Mouse (Mus musculus) heart, embryonic 14.5 days (tissue): ENCODE measurements around the gene Bcorl1. TPM values are rescaled to one million over a fixed set of nuclear protein-coding genes. Genes with fewer than 3 reads are reported as not detected.

Source experiments
- ATAC-seq: fragments of 200-750 bp; cut with Nextera tagmentation; 2 replicates; pipeline ENCODE4 v1.8.0; 2017; ENCODE audit warnings: low read depth, moderate TSS enrichment; ENCODE audit not compliant: insufficient number of reproducible peaks, insufficient read depth, low FRiP score
- H3K27ac ChIP-seq, 2 experiments: fragments of 200-500 bp in 1 of 2; fragments of 300-500 bp in 1 of 2; sonication (generic) in 1 of 2; replicated peaks in 1 of 2; 2 replicates each; pipeline ENCODE4 v1.5.1; 2012 to 2014; ENCODE audit warnings: low read depth in 2 of 2, low read length in 2 of 2, control low read depth in 1 of 2, mild to moderate bottlenecking in 1 of 2, mixed read lengths in 1 of 2; ENCODE audit not compliant: control insufficient read depth in 1 of 2, insufficient read depth in 1 of 2
- H3K27me3 ChIP-seq: fragments of 300-500 bp; sonication (generic); 2 replicates; pipeline ENCODE4 v1.6.1; 2014; ENCODE audit warnings: mild to moderate bottlenecking, low read length, control low read depth; ENCODE audit not compliant: control insufficient read depth, insufficient read depth
- H3K36me3 ChIP-seq: fragments of 300-500 bp; sonication (generic); 2 replicates; pipeline ENCODE4 v1.6.1; 2014; ENCODE audit warnings: mild to moderate bottlenecking, control low read depth, low read length, mixed read lengths; ENCODE audit not compliant: control insufficient read depth, insufficient read depth
- H3K4me1 ChIP-seq, 2 experiments: fragments of 200-500 bp in 1 of 2; fragments of 300-500 bp in 1 of 2; sonication (generic) in 1 of 2; 2 replicates each; pipeline ENCODE4 v1.6.1; 2012 to 2014; ENCODE audit warnings: low read length in 2 of 2, control low read depth in 1 of 2, mixed read lengths in 1 of 2; ENCODE audit not compliant: control insufficient read depth in 2 of 2, insufficient read depth in 2 of 2
- H3K4me2 ChIP-seq: fragments of 300-500 bp; sonication (generic); 2 replicates; pipeline ENCODE4 v1.6.1; 2014; ENCODE audit warnings: mild to moderate bottlenecking, low read length
- H3K4me3 ChIP-seq, 2 experiments: fragments of 200-500 bp in 1 of 2; fragments of 300-500 bp in 1 of 2; sonication (generic) in 1 of 2; 2 replicates each; pipeline ENCODE4 v1.5.1; 2012 to 2014; ENCODE audit warnings: low read length in 2 of 2, mild to moderate bottlenecking in 2 of 2, control low read depth in 1 of 2, low read depth in 1 of 2, moderate library complexity in 1 of 2; ENCODE audit not compliant: control insufficient read depth in 1 of 2, insufficient read depth in 1 of 2
- H3K9ac ChIP-seq: fragments of 300-500 bp; sonication (generic); 2 replicates; pipeline ENCODE4 v1.6.1; 2014; ENCODE audit warnings: mild to moderate bottlenecking, low read length
- H3K9me3 ChIP-seq: fragments of 300-500 bp; sonication (generic); 2 replicates; pipeline ENCODE4 v1.6.1; 2016; ENCODE audit warnings: low read length, control low read depth; ENCODE audit not compliant: control insufficient read depth
- WGBS: fragments of 180-500 bp; shearing (Covaris S2); extraction: QIAGEN DNeasy Blood & Tissue Kit; methylation state at CpG from one replicate; pipeline ENCODE4 v1.1.7; 2014; 5-methylcytosine and 5-hydroxymethylcytosine counted together
- polyA plus RNA-seq: library from polyadenylated mRNA; unstranded; fragments of >200 nt; fragmentation: Nextera tagmentation; extraction: Ambion mirVana; gene quantifications from 2 replicates; pipeline ENCODE4 v1.2.1, GENCODE M21; 2014

The Bcorl1 gene
- polyA plus RNA-seq, 1 experiment from 2014 or later: 4.7 TPM

DNA sequence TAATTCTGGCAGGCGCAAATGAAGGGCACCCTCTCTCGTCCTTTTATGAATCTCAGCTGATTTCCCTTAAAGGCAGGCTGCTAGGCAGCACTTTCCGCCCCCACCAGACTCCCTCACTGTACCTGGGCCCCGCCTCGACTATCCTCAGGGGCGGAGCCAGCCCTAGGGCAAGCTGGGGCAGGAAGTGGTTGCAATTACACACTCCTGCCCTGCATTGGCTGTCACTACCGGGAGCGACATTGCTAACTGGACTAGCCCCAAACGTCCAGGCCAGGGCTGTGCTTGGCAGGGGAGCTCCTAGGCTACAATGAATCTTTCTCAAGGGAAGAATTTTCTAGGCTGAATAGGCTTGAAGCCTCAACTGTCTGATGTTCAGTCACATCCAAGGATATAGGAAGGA lies 23.0 kb upstream of the Bcorl1 start:
- no peaks in the 10 kb centered on the region for H3K36me3 ChIP-seq
- H3K4me2 ChIP-seq: no peak overlapping the region
- no peaks in the 10 kb centered on the region; a peak in 1 of 4 replicates for H3K4me1 ChIP-seq
- H3K27ac ChIP-seq: no peak overlapping the region
- no peaks in the 10 kb centered on the region for H3K9me3 ChIP-seq
- WGBS: 23% methylated on average over 9 of the region's 9 CpGs
- no peak overlapping the region for H3K9ac ChIP-seq
- no peak for ATAC-seq
- H3K27me3 ChIP-seq: no peaks in the 10 kb centered on the region
- H3K4me3 ChIP-seq: no peak overlapping the region

DNA sequence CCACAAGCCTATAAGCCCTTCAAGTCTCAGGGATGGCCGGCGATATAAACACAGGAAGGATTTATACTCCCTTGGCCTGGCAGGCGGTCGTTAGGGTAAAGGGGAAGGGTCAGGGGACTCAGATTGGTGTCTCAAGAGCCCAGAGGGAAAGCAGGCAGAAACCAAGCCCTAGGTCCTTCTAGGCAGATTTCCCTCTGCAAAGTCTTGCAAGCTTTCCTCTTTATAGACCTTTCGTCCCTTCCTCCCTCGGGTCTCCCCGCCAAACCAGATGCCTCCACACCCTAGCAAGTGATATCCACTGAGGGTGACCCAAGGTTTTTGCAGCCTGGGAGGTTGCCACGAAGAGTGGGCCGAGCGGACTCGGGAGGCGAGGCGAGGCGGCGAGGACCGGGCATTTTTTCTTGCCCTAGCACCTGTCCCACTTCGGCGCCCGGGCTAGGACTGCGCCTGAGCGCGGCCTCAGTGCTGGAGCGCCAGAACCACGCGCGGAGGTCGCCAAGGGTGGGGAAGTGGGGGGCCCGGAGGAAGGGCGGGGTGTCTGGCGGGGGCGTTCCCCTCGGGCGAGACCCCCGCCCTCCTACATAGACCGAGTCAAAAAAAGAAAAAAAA lies 613 bp upstream of the Bcorl1 start:
- WGBS: 16% methylated on average over 35 of the region's 35 CpGs

GRCm38 (mm10) chrX:48341621-48342161 lies 533 bp downstream of the Bcorl1 start:
- Histone ChIP-seq H3K4me1 (no peaks in the 10 kb centered on the region; a peak in 1 of 4 replicates), H3K9ac (peak overlapping the region; percentile 67), H3K36me3 (no peaks in the 10 kb centered on the region), H3K4me2 (peak overlapping the region; percentile 84), H3K4me3 (peak overlapping the region; percentile 51 to 69), H3K9me3 (no peaks in the 10 kb centered on the region), H3K27ac (peak overlapping the region in 1 of 2 experiments; percentile 6; a peak in 1 of 4 replicates), H3K27me3 (0 out of 2 replicates have a peak, but pooled peaks cover 3% of the 10 kb centered on the region)
- ATAC-seq: peak; percentile 49; the same call in 1 of the 2 replicates
- WGBS: 13% methylated on average over 28 of the region's 73 CpGs

More for the DNA sequence above, 613 bp upstream of the Bcorl1 start:
- ATAC-seq: no peak
- Histone ChIP-seq H3K27ac (no peak overlapping the region), H3K4me3 (peak overlapping the region; percentile 51 to 69), H3K27me3 (0 out of 2 replicates have a peak, but pooled peaks cover 3% of the 10 kb centered on the region), H3K4me2 (peak overlapping the region; percentile 84), H3K36me3 (no peaks in the 10 kb centered on the region), H3K9me3 (no peaks in the 10 kb centered on the region), H3K9ac (peak overlapping the region; percentile 67), H3K4me1 (no peaks in the 10 kb centered on the region; a peak in 1 of 4 replicates)

DNA sequence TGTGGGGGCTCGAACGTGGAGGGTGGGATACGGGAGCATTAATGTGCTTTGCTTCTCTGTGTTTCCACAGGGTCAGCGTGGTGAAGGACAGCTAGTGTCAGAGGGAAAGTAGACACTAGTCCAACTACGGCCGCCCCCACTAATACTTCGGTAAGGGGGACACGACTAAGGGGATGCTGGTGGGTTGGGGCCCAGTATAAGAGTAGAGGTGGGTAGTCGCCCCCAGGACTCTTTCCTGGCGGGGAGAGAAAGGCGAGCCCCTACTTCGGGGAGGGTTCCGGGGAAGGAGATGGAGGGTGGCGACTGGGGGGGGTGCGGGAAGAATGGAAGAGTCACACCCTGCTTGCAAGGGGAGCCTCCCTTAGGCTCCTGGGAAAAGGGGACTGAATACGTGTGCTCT lies 1.6 kb downstream of the Bcorl1 start:
- Histone ChIP-seq H3K27ac (no peak overlapping the region), H3K36me3 (no peaks in the 10 kb centered on the region), H3K9me3 (no peaks in the 10 kb centered on the region), H3K4me3 (peak overlapping the region; percentile 51 to 69), H3K4me2 (peak overlapping the region; percentile 84), H3K9ac (peak overlapping the region; percentile 57), H3K4me1 (no peaks in the 10 kb centered on the region; a peak in 1 of 4 replicates), H3K27me3 (0 out of 2 replicates have a peak, but pooled peaks cover 3% of the 10 kb centered on the region)
- no peak for ATAC-seq
- 20% methylated on average over 14 of the region's 16 CpGs for WGBS

DNA sequence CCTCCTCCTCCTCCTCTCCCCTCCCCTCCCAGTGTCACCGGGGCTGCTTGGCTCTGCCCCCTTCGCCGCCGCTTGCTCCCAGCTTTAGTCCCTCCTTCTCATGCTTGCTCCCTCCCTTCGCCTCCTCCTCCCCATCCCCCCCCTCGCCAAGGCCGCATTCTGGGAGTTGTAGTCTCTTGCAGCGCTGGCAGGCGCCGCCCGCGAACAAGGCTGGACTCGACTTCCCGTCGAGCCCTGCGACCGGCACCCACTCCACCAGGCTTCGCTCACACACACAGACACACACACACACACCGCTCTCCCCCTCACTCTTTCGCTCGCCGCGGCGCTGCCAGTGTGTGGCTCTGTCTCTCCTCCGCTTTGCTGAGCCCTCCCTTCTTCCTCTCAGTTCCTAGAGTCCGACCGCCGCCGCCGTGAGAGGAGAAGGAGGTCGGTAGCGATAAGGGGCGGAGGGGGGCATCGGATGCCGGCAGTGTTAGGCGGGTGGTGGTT lies 2.3 kb downstream of the Bcorl1 start:
- peak; percentile 84 for ATAC-seq
- Histone ChIP-seq H3K9ac (peak overlapping the region; percentile 72), H3K27me3 (0 out of 2 replicates have a peak, but pooled peaks cover 3% of the 10 kb centered on the region), H3K9me3 (no peaks in the 10 kb centered on the region), H3K27ac (peak overlapping the region; percentile 56 to 66; a peak in 3 of 4 replicates), H3K4me3 (peak overlapping the region; percentile 51 to 78), H3K4me2 (peak overlapping the region; percentile 84), H3K36me3 (no peaks in the 10 kb centered on the region), H3K4me1 (no peaks in the 10 kb centered on the region; a peak in 1 of 4 replicates)
- 12% methylated on average over 32 of the region's 36 CpGs for WGBS

DNA sequence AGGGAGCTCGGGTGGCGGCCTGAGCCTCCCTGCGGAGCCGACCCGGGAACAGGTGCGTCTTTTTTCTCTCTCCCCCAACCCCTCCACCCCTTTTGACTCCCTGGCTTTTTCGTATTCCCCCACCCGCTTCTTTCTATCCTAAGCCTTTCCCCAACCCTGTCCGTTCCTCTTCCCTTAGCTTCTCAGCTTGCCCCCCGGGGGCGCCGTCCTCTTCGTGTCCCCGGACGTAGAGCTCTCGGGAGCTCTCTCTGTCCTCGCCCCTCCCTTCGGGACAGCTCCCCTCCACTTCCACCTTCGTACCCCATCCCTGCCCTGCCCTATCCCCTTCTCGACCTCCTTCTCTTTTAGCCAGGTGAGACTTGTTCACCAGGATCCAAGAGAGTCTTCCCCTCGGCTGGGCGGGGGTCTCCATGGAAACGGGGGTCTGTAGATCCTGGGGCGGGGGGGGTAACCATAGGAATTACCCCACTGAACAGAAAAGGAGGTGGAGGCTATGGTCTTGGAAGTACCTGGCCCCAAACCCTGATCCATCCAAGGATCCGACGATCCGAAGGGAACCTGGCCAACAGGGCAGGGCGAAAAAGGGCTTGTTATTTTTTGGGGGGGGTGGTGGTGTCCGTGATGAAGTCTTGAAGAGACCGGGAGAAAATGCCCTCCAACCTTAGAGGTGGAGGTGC lies 2.9 kb downstream of the Bcorl1 start:
- Histone ChIP-seq H3K9ac (peak overlapping the region; percentile 72), H3K27me3 (0 out of 2 replicates have a peak, but pooled peaks cover 3% of the 10 kb centered on the region), H3K27ac (peak overlapping the region; percentile 56 to 66; a peak in 3 of 4 replicates), H3K4me2 (peak overlapping the region; percentile 84), H3K4me3 (peak overlapping the region; percentile 51 to 78), H3K9me3 (no peaks in the 10 kb centered on the region), H3K4me1 (no peaks in the 10 kb centered on the region; a peak in 1 of 4 replicates), H3K36me3 (no peaks in the 10 kb centered on the region)
- WGBS: 15% methylated on average over 28 of the region's 30 CpGs
- no peak for ATAC-seq

- Histone ChIP-seq H3K36me3 (no peaks in the 10 kb centered on the region), H3K9me3 (no peaks in the 10 kb centered on the region), H3K27me3 (0 out of 2 replicates have a peak, but pooled peaks cover 3% of the 10 kb centered on the region), H3K9ac (peak overlapping the region; percentile 72), H3K4me1 (no peaks in the 10 kb centered on the region; a peak in 1 of 4 replicates), H3K4me3 (peak overlapping the region; percentile 51 to 78), H3K4me2 (peak overlapping the region; percentile 84), H3K27ac (0 out of 4 replicates have a peak overlapping the region, but pooled peaks of 1 of the 2 experiments have one; percentile 33)
- ATAC-seq: no peak
- 7% methylated on average over 46 of the region's 61 CpGs for WGBS
These were observed 3.7 kb downstream of the Bcorl1 start for GRCm38 (mm10) chrX:48344643-48345384.
